Mouse (Mus musculus) forebrain, embryonic 11.5 days (tissue): ENCODE results near the gene Epn2. TPM values are rescaled to one million over a fixed set of nuclear protein-coding genes. Genes with fewer than 3 reads are reported as not detected.
A peak's percentile ranks its signal among the peaks of the same experiment; 100 is the strongest.
"Not testable (repeated sequence)": the region's sequence is repeated elsewhere in the genome, so short reads cannot be mapped to it uniquely, and the experiment has no call there.

ENCODE experiments used
- ATAC-seq: fragments of 200-750 bp; cut with Nextera tagmentation; replicated peaks from 2 replicates; pipeline ENCODE4 v1.8.0; 2017; ENCODE audit warnings: moderate TSS enrichment; ENCODE audit not compliant: low FRiP score
- DNase-seq: peaks from one replicate; pipeline ENCODE4 v3.0.0-alpha.2; 2017; ENCODE audit warnings: low spot score
- H3K27ac ChIP-seq: fragments of 300-500 bp; sonication (generic); 2 replicates; pipeline ENCODE4 v1.5.1; 2014; ENCODE audit warnings: low read depth, low read length
- H3K27me3 ChIP-seq: fragments of 300-500 bp; sonication (generic); 2 replicates; pipeline ENCODE4 v1.6.1; 2014; ENCODE audit warnings: mild to moderate bottlenecking, low read length, mixed read lengths; ENCODE audit not compliant: control insufficient read depth, insufficient read depth
- H3K36me3 ChIP-seq: fragments of 300-500 bp; sonication (generic); 2 replicates; pipeline ENCODE4 v1.6.1; 2014; ENCODE audit warnings: mild to moderate bottlenecking, low read length, moderate library complexity, mixed read lengths; ENCODE audit not compliant: control insufficient read depth, insufficient read depth
- H3K4me1 ChIP-seq: fragments of 300-500 bp; sonication (generic); replicated peaks from 2 replicates; pipeline ENCODE4 v1.6.1; 2014; ENCODE audit warnings: low read length, mixed read lengths; ENCODE audit not compliant: control insufficient read depth, insufficient read depth
- H3K4me2 ChIP-seq: fragments of 300-500 bp; sonication (generic); 2 replicates; pipeline ENCODE4 v1.6.1; 2014; ENCODE audit warnings: low read depth, mild to moderate bottlenecking, low read length, moderate library complexity, mixed read lengths; ENCODE audit not compliant: severe bottlenecking
- H3K4me3 ChIP-seq: fragments of 300-500 bp; sonication (generic); 2 replicates; pipeline ENCODE4 v1.5.1; 2014; ENCODE audit warnings: low read depth, low read length
- H3K9ac ChIP-seq: fragments of 300-500 bp; sonication (generic); 2 replicates; pipeline ENCODE4 v1.6.1; 2014; ENCODE audit warnings: low read length
- H3K9me3 ChIP-seq: fragments of 300-500 bp; sonication (generic); 2 replicates; pipeline ENCODE4 v1.6.1; 2016; ENCODE audit warnings: low read length, mixed read lengths; ENCODE audit not compliant: control insufficient read depth
- WGBS: fragments of 180-500 bp; shearing (Covaris S2); extraction: QIAGEN DNeasy Blood & Tissue Kit; methylation state at CpG from one replicate; pipeline ENCODE4 v1.1.7; 2014; 5-methylcytosine and 5-hydroxymethylcytosine counted together
- polyA plus RNA-seq: library from polyadenylated mRNA; unstranded; fragments of >200 nt; fragmentation: Nextera tagmentation; extraction: Ambion mirVana; gene quantifications from 2 replicates; pipeline ENCODE4 v1.2.1, GENCODE M21; 2014

The Epn2 gene
- polyA plus RNA-seq, 1 experiment from 2014 or later = 31.2 TPM

- H3K9me3 ChIP-seq = no peaks in the 10 kb centered on the region
- H3K4me2 ChIP-seq = no peak overlapping the region
- WGBS = 82% methylated on average over 6 of the region's 6 CpGs
- no peak for ATAC-seq
- H3K36me3 ChIP-seq = no peaks in the 10 kb centered on the region
- no peak overlapping the region for H3K4me3 ChIP-seq
- H3K27me3 ChIP-seq = no peaks in the 10 kb centered on the region
- no peak overlapping the region for H3K27ac ChIP-seq
- DNase-seq = no peak
- no peaks in the 10 kb centered on the region for H3K4me1 ChIP-seq
- H3K9ac ChIP-seq = no peak overlapping the region
Observed at GRCm38 (mm10) chr11:61584096-61584495, 4.6 kb upstream of the Epn2 start.

GRCm38 (mm10) chr11:61582808-61583207, 3.3 kb upstream of the Epn2 start:
- WGBS = 95% methylated on average over 4 of the region's 5 CpGs
- not testable (repeated sequence) for DNase-seq, H3K9ac ChIP-seq, H3K27me3 ChIP-seq, H3K4me1 ChIP-seq, H3K27ac ChIP-seq, H3K9me3 ChIP-seq, H3K4me3 ChIP-seq, H3K36me3 ChIP-seq, H3K4me2 ChIP-seq, ATAC-seq

DNA sequence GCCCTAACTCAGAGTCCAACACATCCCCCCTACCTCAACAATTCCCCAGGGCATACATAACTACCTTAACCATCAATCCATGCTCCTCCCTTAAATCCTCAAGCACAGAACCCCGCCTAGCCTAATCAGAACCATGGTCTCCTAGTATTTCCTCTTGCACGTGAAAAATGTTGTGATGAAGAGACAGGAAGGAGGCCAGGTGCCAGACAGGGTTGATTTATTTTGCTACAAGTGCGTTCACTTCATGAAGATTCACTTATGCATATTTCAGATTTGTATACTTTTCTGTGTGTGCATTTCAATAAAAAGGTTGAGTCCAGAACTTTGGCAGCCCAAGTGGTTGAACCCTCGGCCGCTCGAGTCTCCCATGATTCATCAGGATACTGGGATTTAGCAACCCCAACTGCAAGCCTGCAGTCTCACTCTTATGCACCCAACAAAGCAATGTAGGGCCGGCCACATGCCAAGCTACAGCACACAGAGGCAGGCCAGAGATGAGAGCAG, 443 bp upstream of the Epn2 start:
- no peak overlapping the region for H3K27ac ChIP-seq
- peaks cover 8% of the 10 kb centered on the region; the same call in 1 of the 2 replicates for H3K4me1 ChIP-seq
- DNase-seq (no peak), ATAC-seq (no peak)
- H3K4me3 ChIP-seq = peak overlapping the region; percentile 60
- WGBS = 91% methylated on average over 7 of the region's 7 CpGs
- H3K4me2 ChIP-seq = peak overlapping the region; percentile 92; the same call in 1 of the 2 replicates
- H3K9me3 ChIP-seq = no peaks in the 10 kb centered on the region
- no peaks in the 10 kb centered on the region for H3K36me3 ChIP-seq
- H3K27me3 ChIP-seq = no peaks in the 10 kb centered on the region
- H3K9ac ChIP-seq = no peak overlapping the region

GRCm38 (mm10) chr11:61578541-61578982, 925 bp downstream of the Epn2 start:
- WGBS = under 1% methylated on average over 17 of the region's 17 CpGs
- ATAC-seq (peak; percentile 18; the same call in 1 of the 2 replicates), DNase-seq (no peak)

GRCm38 (mm10) chr11:61577991-61578390, 1.5 kb downstream of the Epn2 start:
- H3K9ac ChIP-seq = peak overlapping the region; percentile 41; the same call in 1 of the 2 replicates
- 3% methylated on average over 5 of the region's 5 CpGs for whole genome bisulfite sequencing
- no peaks in the 10 kb centered on the region for H3K27me3 ChIP-seq
- no peak for ATAC-seq
- H3K4me3 ChIP-seq = peak overlapping the region; percentile 60
- peaks cover 8% of the 10 kb centered on the region; the same call in 1 of the 2 replicates for H3K4me1 ChIP-seq
- no peaks in the 10 kb centered on the region for H3K36me3 ChIP-seq
- no peak for DNase-seq
- peak overlapping the region; percentile 92 for H3K4me2 ChIP-seq
- no peaks in the 10 kb centered on the region for H3K9me3 ChIP-seq
- no peak overlapping the region for H3K27ac ChIP-seq

More at GRCm38 (mm10) chr11:61578541-61578982, 925 bp downstream of the Epn2 start:
- peak overlapping the region; percentile 60 for H3K4me3 ChIP-seq
- H3K9me3 ChIP-seq = no peaks in the 10 kb centered on the region
- peak overlapping the region; percentile 57; the same call in 1 of the 2 replicates for H3K27ac ChIP-seq
- peak overlapping the region; percentile 92 for H3K4me2 ChIP-seq
- no peaks in the 10 kb centered on the region for H3K27me3 ChIP-seq
- no peaks in the 10 kb centered on the region for H3K36me3 ChIP-seq
- H3K4me1 ChIP-seq = peaks cover 8% of the 10 kb centered on the region; the same call in 1 of the 2 replicates
- peak overlapping the region; percentile 86 for H3K9ac ChIP-seq

- ATAC-seq = no peak
- peak overlapping the region; percentile 92 for H3K4me2 ChIP-seq
- no peaks in the 10 kb centered on the region for H3K27me3 ChIP-seq
- DNase-seq = no peak
- H3K9ac ChIP-seq = peak overlapping the region; percentile 41; the same call in 1 of the 2 replicates
- H3K27ac ChIP-seq = no peak overlapping the region
- H3K9me3 ChIP-seq = no peaks in the 10 kb centered on the region
- no peaks in the 10 kb centered on the region for H3K36me3 ChIP-seq
- H3K4me3 ChIP-seq = 0 out of 2 replicates have a peak overlapping the region, but pooled peaks have one; percentile 60
- H3K4me1 ChIP-seq = peaks cover 8% of the 10 kb centered on the region; the same call in 1 of the 2 replicates
Observed at GRCm38 (mm10) chr11:61577349-61577748, 2.1 kb downstream of the Epn2 start.

DNA sequence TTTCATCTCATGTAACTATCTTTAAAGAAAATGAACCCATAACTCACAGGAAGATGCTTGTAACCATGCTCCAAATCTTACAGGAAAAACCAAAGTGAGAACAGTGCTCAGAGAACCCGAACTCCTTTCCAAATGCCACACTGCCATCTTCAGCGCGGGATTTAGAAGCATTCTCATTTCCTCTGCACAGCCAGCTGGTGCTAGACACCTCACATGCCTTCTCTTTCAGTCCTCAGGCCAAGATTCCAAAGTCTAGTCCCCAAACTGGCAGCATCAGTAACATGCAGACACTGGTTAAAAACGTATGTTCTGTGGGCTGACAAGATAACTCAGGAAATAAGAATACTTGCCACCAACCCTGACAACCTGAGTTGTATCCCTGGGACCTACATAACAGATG, 6.2 kb downstream of the Epn2 start:
- 89% methylated on average over 4 of the region's 4 CpGs for WGBS

GRCm38 (mm10) chr11:61571225-61571624, 8.3 kb downstream of the Epn2 start:
- no peaks in the 10 kb centered on the region for H3K36me3 ChIP-seq
- no peaks in the 10 kb centered on the region for H3K9me3 ChIP-seq
- H3K9ac ChIP-seq = no peak overlapping the region
- H3K4me3 ChIP-seq = no peak overlapping the region
- no peak for DNase-seq
- 97% methylated on average over 3 of the region's 3 CpGs for WGBS
- no peaks in the 10 kb centered on the region for H3K27me3 ChIP-seq
- ATAC-seq = no peak
- no peak overlapping the region for H3K4me2 ChIP-seq
- H3K4me1 ChIP-seq = no peaks in the 10 kb centered on the region
- H3K27ac ChIP-seq = no peak overlapping the region

More for the DNA sequence above, 6.2 kb downstream of the Epn2 start:
- Histone ChIP-seq H3K27ac (no peak overlapping the region), H3K27me3 (no peaks in the 10 kb centered on the region), H3K9me3 (no peaks in the 10 kb centered on the region), H3K4me1 (peaks cover 8% of the 10 kb centered on the region; the same call in 1 of the 2 replicates), H3K36me3 (no peaks in the 10 kb centered on the region), H3K4me2 (no peak overlapping the region), H3K9ac (no peak overlapping the region), H3K4me3 (no peak overlapping the region)
- DNase-seq (no peak), ATAC-seq (no peak)

DNA sequence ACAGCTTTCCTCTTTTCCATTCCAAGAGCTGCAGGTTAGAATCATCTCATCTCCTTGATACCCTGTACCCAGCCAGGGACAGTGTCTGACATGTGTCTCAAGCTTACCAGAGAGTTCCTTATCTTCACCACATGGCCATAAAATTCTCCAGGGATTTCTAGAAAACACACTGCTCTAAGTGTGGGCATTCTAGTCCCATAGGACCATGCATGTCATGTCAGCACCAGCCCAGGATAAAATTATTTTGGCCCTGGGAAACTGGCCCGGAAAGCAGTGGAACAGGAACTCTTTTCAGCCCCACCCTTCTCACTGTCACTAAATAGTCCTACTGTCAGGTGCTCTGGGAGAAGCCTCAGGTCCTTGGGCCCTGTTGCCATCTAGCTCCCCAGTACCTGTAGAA, 9.8 kb downstream of the Epn2 start:
- Histone ChIP-seq H3K9me3 (no peaks in the 10 kb centered on the region), H3K4me2 (no peak overlapping the region), H3K27me3 (no peaks in the 10 kb centered on the region), H3K9ac (no peak overlapping the region), H3K4me3 (no peak overlapping the region), H3K36me3 (no peaks in the 10 kb centered on the region), H3K27ac (no peak overlapping the region), H3K4me1 (no peaks in the 10 kb centered on the region)
- 100% methylated on average over 1 of the region's 1 CpGs for WGBS
- DNase-seq (no peak), ATAC-seq (no peak)
